Mouse (Mus musculus) hindbrain, embryonic 14.5 days (tissue): ENCODE measurements at regions not wholly inside any gene's neighbourhood (a gene's known extent, or its start where the extent isn't known, plus 50 kb on each side); places are given as distances from the start of the nearest gene placed in this dataset.
A peak's percentile ranks its signal among the peaks of the same experiment; 100 is the strongest.
"Not testable (repeated sequence)": the region's sequence is repeated elsewhere in the genome, so short reads cannot be mapped to it uniquely, and the experiment has no call there.

Experiments used
- ATAC-seq: fragments of 200-750 bp; cut with Nextera tagmentation; 2 replicates; pipeline ENCODE4 v1.8.0; 2017; ENCODE audit warnings: moderate number of reproducible peaks, mild to moderate bottlenecking, moderate TSS enrichment, moderate library complexity; ENCODE audit not compliant: low FRiP score
- DNase-seq: peaks from one replicate; pipeline ENCODE4 v3.0.0-alpha.2; 2015; ENCODE audit warnings: low spot score
- H3K27ac ChIP-seq: fragments of 300-500 bp; sonication (generic); 2 replicates; pipeline ENCODE4 v1.5.1; 2014; ENCODE audit warnings: mild to moderate bottlenecking, moderate library complexity
- H3K27me3 ChIP-seq: fragments of 300-500 bp; sonication (generic); 2 replicates; pipeline ENCODE4 v1.6.1; 2014; ENCODE audit warnings: mild to moderate bottlenecking, low read length, mixed read lengths; ENCODE audit not compliant: control insufficient read depth, insufficient read depth
- H3K36me3 ChIP-seq: fragments of 300-500 bp; sonication (generic); replicated peaks from 2 replicates; pipeline ENCODE4 v1.6.1; 2014; ENCODE audit not compliant: control insufficient read depth, insufficient read depth
- H3K4me1 ChIP-seq: fragments of 300-500 bp; sonication (generic); replicated peaks from 2 replicates; pipeline ENCODE4 v1.6.1; 2014; ENCODE audit warnings: antibody characterized with exemption, low read length, mixed read lengths; ENCODE audit not compliant: control insufficient read depth, insufficient read depth
- H3K4me2 ChIP-seq: fragments of 300-500 bp; sonication (generic); replicated peaks from 2 replicates; pipeline ENCODE4 v1.6.1; 2014; ENCODE audit warnings: mild to moderate bottlenecking, moderate library complexity
- H3K4me3 ChIP-seq: fragments of 300-500 bp; sonication (generic); replicated peaks from 2 replicates; pipeline ENCODE4 v1.5.1; 2014; ENCODE audit warnings: mild to moderate bottlenecking, low read length
- H3K9ac ChIP-seq: fragments of 300-500 bp; sonication (generic); 2 replicates; pipeline ENCODE4 v1.6.1; 2014
- H3K9me3 ChIP-seq: fragments of 300-500 bp; sonication (generic); 2 replicates; pipeline ENCODE4 v1.6.1; 2016; ENCODE audit warnings: low read length; ENCODE audit not compliant: control insufficient read depth
- WGBS: fragments of 180-500 bp; shearing (Covaris S2); extraction: QIAGEN DNeasy Blood & Tissue Kit; methylation state at CpG from one replicate; pipeline ENCODE4 v1.1.7; 2014; 5-methylcytosine and 5-hydroxymethylcytosine counted together

- WGBS = 50% methylated on average over 10 of the region's 10 CpGs
- Histone ChIP-seq H3K27me3 (no peaks in the 10 kb centered on the region), H3K4me1 (peaks cover 5% of the 10 kb centered on the region), H3K27ac (no peak overlapping the region), H3K4me3 (no peak overlapping the region), H3K4me2 (no peak overlapping the region), H3K9me3 (no peaks in the 10 kb centered on the region), H3K9ac (no peak overlapping the region), H3K36me3 (no peaks in the 10 kb centered on the region)
- ATAC-seq (no peak), DNase-seq (no peak)
Measured at GRCm38 (mm10) chr14:48799442-48800099, 126.0 kb upstream of the Otx2 start.

DNA sequence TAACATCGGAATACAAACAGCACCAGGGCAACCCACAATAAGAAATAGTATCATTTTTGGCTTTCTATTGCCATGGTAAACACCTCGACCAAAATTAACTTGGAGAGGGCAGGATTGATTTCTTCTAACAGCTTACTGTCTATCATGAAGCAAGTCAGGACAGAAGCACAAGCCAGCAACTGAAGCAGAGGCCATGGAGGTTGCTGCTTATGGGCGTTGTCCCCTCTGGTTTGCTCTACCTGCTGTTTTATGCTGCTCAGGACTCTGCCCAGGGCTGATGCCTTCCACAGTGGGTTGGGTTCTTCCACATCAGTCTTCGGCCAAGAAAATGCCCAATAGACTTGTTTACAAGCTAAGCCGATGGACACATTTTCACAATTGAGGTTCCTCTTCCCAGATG is 117.9 kb upstream of the Otx2 start:
- no peak overlapping the region for H3K4me3 ChIP-seq
- no peaks in the 10 kb centered on the region for H3K36me3 ChIP-seq
- 88% methylated on average over 5 of the region's 5 CpGs for WGBS
- no peak for ATAC-seq
- no peaks in the 10 kb centered on the region for H3K27me3 ChIP-seq
- H3K27ac ChIP-seq = no peak overlapping the region
- H3K4me2 ChIP-seq = no peak overlapping the region
- no peaks in the 10 kb centered on the region for H3K9me3 ChIP-seq
- no peak overlapping the region for H3K9ac ChIP-seq
- no peak for DNase-seq
- H3K4me1 ChIP-seq = no peaks in the 10 kb centered on the region

GRCm38 (mm10) chr14:48779327-48779726 is 105.7 kb upstream of the Otx2 start:
- no peak overlapping the region for H3K9ac ChIP-seq
- no peaks in the 10 kb centered on the region for H3K36me3 ChIP-seq
- DNase-seq = no peak
- ATAC-seq = no peak
- 71% methylated on average over 1 of the region's 1 CpGs for WGBS
- H3K4me2 ChIP-seq = no peak overlapping the region
- no peak overlapping the region for H3K27ac ChIP-seq
- no peaks in the 10 kb centered on the region for H3K4me1 ChIP-seq
- no peaks in the 10 kb centered on the region for H3K9me3 ChIP-seq
- no peaks in the 10 kb centered on the region for H3K27me3 ChIP-seq
- H3K4me3 ChIP-seq = no peak overlapping the region

GRCm38 (mm10) chr14:48770832-48771231 is 97.2 kb upstream of the Otx2 start:
- no peak overlapping the region for H3K4me2 ChIP-seq
- H3K27me3 ChIP-seq = no peaks in the 10 kb centered on the region
- H3K9me3 ChIP-seq = no peaks in the 10 kb centered on the region
- no peaks in the 10 kb centered on the region for H3K36me3 ChIP-seq
- ATAC-seq (no peak), DNase-seq (no peak)
- no peak overlapping the region for H3K4me3 ChIP-seq
- no peak overlapping the region for H3K9ac ChIP-seq
- H3K4me1 ChIP-seq = no peaks in the 10 kb centered on the region
- H3K27ac ChIP-seq = no peak overlapping the region
- 72% methylated on average over 9 of the region's 9 CpGs for WGBS

GRCm38 (mm10) chr14:48762691-48763090 is 89.1 kb upstream of the Otx2 start:
- ATAC-seq (no peak), DNase-seq (no peak)
- Histone ChIP-seq H3K9me3 (peaks cover 4% of the 10 kb centered on the region; the same call in 1 of the 2 replicates), H3K9ac (no peak overlapping the region), H3K4me2 (no peak overlapping the region), H3K4me3 (no peak overlapping the region), H3K27me3 (no peaks in the 10 kb centered on the region), H3K27ac (no peak overlapping the region), H3K4me1 (peaks cover 6% of the 10 kb centered on the region; the same call in 1 of the 2 replicates), H3K36me3 (no peaks in the 10 kb centered on the region)
- 94% methylated on average over 5 of the region's 5 CpGs for WGBS

- 37% methylated on average over 7 of the region's 7 CpGs for WGBS
- Histone ChIP-seq H3K27me3 (no peaks in the 10 kb centered on the region), H3K36me3 (no peaks in the 10 kb centered on the region), H3K9ac (no peak overlapping the region), H3K4me1 (peaks cover 6% of the 10 kb centered on the region; the same call in 1 of the 2 replicates), H3K27ac (no peak overlapping the region), H3K9me3 (peaks cover 4% of the 10 kb centered on the region; the same call in 1 of the 2 replicates), H3K4me3 (no peak overlapping the region), H3K4me2 (no peak overlapping the region)
- no peak for DNase-seq
- peak; percentile 43; the same call in 1 of the 2 replicates for ATAC-seq
Measured at GRCm38 (mm10) chr14:48761002-48761648, 87.5 kb upstream of the Otx2 start.

- H3K4me3 ChIP-seq, H3K4me2 ChIP-seq, H3K9ac ChIP-seq, DNase-seq, H3K36me3 ChIP-seq, H3K27ac ChIP-seq, ATAC-seq, H3K9me3 ChIP-seq: not testable (repeated sequence)
- H3K4me1 ChIP-seq = peaks cover 28% of the 10 kb centered on the region
- WGBS = 97% methylated on average over 5 of the region's 5 CpGs
- 0 out of 2 replicates have a peak, but pooled peaks cover 13% of the 10 kb centered on the region for H3K27me3 ChIP-seq
Measured at GRCm38 (mm10) chr14:48755096-48755495, 81.5 kb upstream of the Otx2 start.

DNA sequence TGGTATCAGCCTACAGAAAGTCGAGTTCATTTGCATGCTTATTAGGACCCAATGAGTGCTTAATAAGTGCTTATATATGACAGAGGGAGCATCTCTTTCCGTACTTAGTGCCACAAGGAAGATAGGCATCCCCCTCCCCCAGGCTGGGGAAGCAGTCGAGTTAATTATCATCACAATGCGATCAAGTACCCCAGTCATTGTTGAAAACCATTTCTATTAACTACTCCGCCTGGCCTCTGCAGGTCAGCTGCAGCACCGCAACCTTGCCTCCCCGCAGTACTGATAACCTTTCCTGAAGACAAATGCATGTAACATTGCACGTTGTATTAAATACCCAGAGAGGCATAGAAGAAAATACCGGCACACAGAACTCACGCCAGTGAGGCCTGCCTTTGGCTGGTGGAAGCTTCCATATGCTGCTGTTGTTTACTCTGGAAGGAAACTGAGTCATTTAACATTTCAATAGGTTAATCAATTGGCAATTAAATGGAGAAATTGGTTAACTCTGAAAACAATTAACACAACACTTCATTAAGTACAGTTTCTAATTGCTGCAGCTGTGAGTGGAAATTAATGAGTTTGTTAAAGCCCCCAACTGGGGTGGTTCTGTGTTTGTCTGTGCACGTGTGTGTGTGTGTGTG is 80.6 kb upstream of the Otx2 start:
- H3K36me3 ChIP-seq = no peaks in the 10 kb centered on the region
- H3K9ac ChIP-seq = no peak overlapping the region
- WGBS = 8% methylated on average over 11 of the region's 11 CpGs
- peak overlapping the region; percentile 7; the same call in 1 of the 2 replicates for H3K27ac ChIP-seq
- DNase-seq = no peak
- H3K4me1 ChIP-seq = peaks cover 28% of the 10 kb centered on the region
- peak; percentile 48; the same call in 1 of the 2 replicates for ATAC-seq
- H3K9me3 ChIP-seq = no peaks in the 10 kb centered on the region
- 0 out of 2 replicates have a peak, but pooled peaks cover 14% of the 10 kb centered on the region for H3K27me3 ChIP-seq
- no peak overlapping the region for H3K4me3 ChIP-seq
- no peak overlapping the region for H3K4me2 ChIP-seq

DNA sequence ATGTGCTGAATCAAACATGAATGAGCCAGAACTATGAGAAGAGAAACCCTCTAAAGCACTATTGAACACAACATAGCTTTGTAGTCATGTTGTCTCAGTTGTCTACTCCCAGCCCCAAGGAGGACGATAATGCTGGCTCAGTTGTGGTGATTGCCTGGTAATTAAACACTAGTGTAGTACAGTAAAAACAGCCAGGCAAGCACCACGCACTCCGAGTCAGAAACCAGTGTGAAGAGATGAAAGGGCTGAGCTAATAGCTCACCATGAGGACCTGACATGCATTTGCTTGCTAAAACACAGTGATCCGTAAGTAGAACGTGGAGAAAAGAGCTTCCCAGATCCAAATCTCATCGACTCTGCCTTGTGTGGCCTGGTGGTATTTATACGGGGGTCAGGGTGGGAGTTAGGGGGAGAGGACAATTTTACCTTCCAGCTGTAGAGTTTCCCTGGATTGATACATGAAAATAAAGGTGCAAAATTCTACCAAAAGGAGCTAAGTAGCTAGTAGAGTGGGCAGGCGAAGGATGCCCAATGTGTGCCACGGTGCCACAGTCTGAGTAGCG is 80.0 kb upstream of the Otx2 start:
- ATAC-seq = 0 out of 2 replicates have a peak, but pooled peaks have one; percentile 17
- Histone ChIP-seq H3K27ac (peak overlapping the region; percentile 7; the same call in 1 of the 2 replicates), H3K4me1 (peaks cover 28% of the 10 kb centered on the region), H3K9ac (no peak overlapping the region), H3K9me3 (no peaks in the 10 kb centered on the region), H3K4me3 (no peak overlapping the region), H3K36me3 (no peaks in the 10 kb centered on the region), H3K27me3 (0 out of 2 replicates have a peak, but pooled peaks cover 14% of the 10 kb centered on the region), H3K4me2 (no peak overlapping the region)
- no peak for DNase-seq
- 12% methylated on average over 10 of the region's 10 CpGs for WGBS
